Mouse (Mus musculus): Measurements from ENCODE around the gene C2cd4b.

The C2cd4b gene

GRCm38 (mm10) chr9:67771293-67771692 lies 12.1 kb downstream of the C2cd4b start:
- in situ Hi-C loops (cut with MboI, MseI): no loop called here

- in situ Hi-C loops (cut with MboI, MseI): no loop called here
Observed at GRCm38 (mm10) chr9:67774201-67774600, 15.0 kb downstream of the C2cd4b start.

GRCm38 (mm10) chr9:67778553-67778952 lies 19.3 kb downstream of the C2cd4b start:
- in situ Hi-C loops (cut with MboI, MseI): no loop called here

- in situ Hi-C loops (cut with MboI, MseI): no loop called here
Observed at GRCm38 (mm10) chr9:67782786-67783185, 23.5 kb downstream of the C2cd4b start.

- in situ Hi-C loops (cut with MboI, MseI): no loop called here
Observed at GRCm38 (mm10) chr9:67783464-67783863, 24.2 kb downstream of the C2cd4b start.

GRCm38 (mm10) chr9:67783925-67784324 lies 24.7 kb downstream of the C2cd4b start:
- in situ Hi-C loops (cut with MboI, MseI): no loop called here

- in situ Hi-C loops (cut with MboI, MseI): no loop called here
Observed at GRCm38 (mm10) chr9:67786311-67786710, 27.1 kb downstream of the C2cd4b start.

GRCm38 (mm10) chr9:67787671-67788070 lies 28.4 kb downstream of the C2cd4b start:
- in situ Hi-C loops (cut with MboI, MseI): no loop called here

GRCm38 (mm10) chr9:67792405-67792804 lies 33.2 kb downstream of the C2cd4b start:
- in situ Hi-C loops (cut with MboI, MseI): no loop called here

GRCm38 (mm10) chr9:67793501-67793900 lies 34.3 kb downstream of the C2cd4b start:
- in situ Hi-C loops (cut with MboI, MseI): no loop called here

- in situ Hi-C loops (cut with MboI, MseI): no loop called here
Observed at GRCm38 (mm10) chr9:67794216-67794615, 35.0 kb downstream of the C2cd4b start.

- in situ Hi-C loops (cut with MboI, MseI): no loop called here
Observed at GRCm38 (mm10) chr9:67794668-67795067, 35.4 kb downstream of the C2cd4b start.

- in situ Hi-C loops (cut with MboI, MseI): no loop called here
Observed at GRCm38 (mm10) chr9:67795205-67795675, 36.0 kb downstream of the C2cd4b start.

GRCm38 (mm10) chr9:67799078-67799819 lies 40.0 kb downstream of the C2cd4b start:
- in situ Hi-C loops (cut with MboI, MseI): no loop called here

GRCm38 (mm10) chr9:67802241-67802640 lies 43.0 kb downstream of the C2cd4b start:
- in situ Hi-C loops (cut with MboI, MseI): loop anchor here (5.0 kb wide), 1 partner anchor 90 kb away; no protein-coding TSS in a partner anchor

- in situ Hi-C loops (cut with MboI, MseI): no loop called here
Observed at GRCm38 (mm10) chr9:67807000-67807399, 47.8 kb downstream of the C2cd4b start.

GRCm38 (mm10) chr9:67810527-67810926 lies 51.3 kb downstream of the C2cd4b start:
- in situ Hi-C loops (cut with MboI, MseI): no loop called here

All from T-helper 1 cell (primary cell).